Mouse (Mus musculus) MN1 (cell line): ENCODE measurements at regions not wholly inside any gene's neighbourhood (a gene's known extent, or its start where the extent isn't known, plus 50 kb on each side); places are given as distances from the start of the nearest gene placed in this dataset.

Experiments used
- DNase-seq: peaks from one replicate; pipeline ENCODE4 v3.0.0-alpha.2; 2016; ENCODE audit warnings: low spot score

GRCm38 (mm10) chr2:147813516-147813915 lies 233.3 kb downstream of the Foxa2 start:
- no peak for DNase-seq

GRCm38 (mm10) chr2:147808036-147808675 lies 238.6 kb downstream of the Foxa2 start:
- no peak for DNase-seq

GRCm38 (mm10) chr2:147803102-147803501 lies 243.7 kb downstream of the Foxa2 start:
- DNase-seq: no peak

- DNase-seq: no peak
Observed at GRCm38 (mm10) chr2:147791434-147791833, 255.3 kb downstream of the Foxa2 start.

- DNase-seq: no peak
Observed at GRCm38 (mm10) chr2:147789877-147790276, 256.9 kb downstream of the Foxa2 start.

GRCm38 (mm10) chr2:147789268-147789667 lies 257.5 kb downstream of the Foxa2 start:
- peak; percentile 21 for DNase-seq

- DNase-seq: no peak
Observed at GRCm38 (mm10) chr2:147788001-147788400, 258.8 kb downstream of the Foxa2 start.

GRCm38 (mm10) chr2:147782496-147782895 lies 264.3 kb downstream of the Foxa2 start:
- no peak for DNase-seq

GRCm38 (mm10) chr2:147776316-147776715 lies 270.5 kb downstream of the Foxa2 start:
- DNase-seq: no peak

- no peak for DNase-seq
Observed at GRCm38 (mm10) chr2:147772579-147772978, 274.2 kb downstream of the Foxa2 start.

- no peak for DNase-seq
Observed at GRCm38 (mm10) chr2:147753089-147753488, 293.7 kb downstream of the Foxa2 start.

GRCm38 (mm10) chr2:147751831-147752230 lies 294.9 kb downstream of the Foxa2 start:
- no peak for DNase-seq

GRCm38 (mm10) chr2:147748006-147748405 lies 298.8 kb downstream of the Foxa2 start:
- no peak for DNase-seq

- DNase-seq: peak; percentile 24
Observed at GRCm38 (mm10) chr2:147743908-147744307, 302.9 kb downstream of the Foxa2 start.

- DNase-seq: peak; percentile 54
Observed at GRCm38 (mm10) chr2:147738307-147738872, 308.4 kb downstream of the Foxa2 start.

- no peak for DNase-seq
Observed at GRCm38 (mm10) chr2:147727396-147727795, 319.4 kb downstream of the Foxa2 start.

- DNase-seq: no peak
Observed at GRCm38 (mm10) chr2:147718936-147719335, 327.8 kb downstream of the Foxa2 start.

GRCm38 (mm10) chr2:147717484-147717947 lies 329.3 kb downstream of the Foxa2 start:
- DNase-seq: no peak

- DNase-seq: no peak
Observed at GRCm38 (mm10) chr2:147715791-147716190, 331.0 kb downstream of the Foxa2 start.

- no peak for DNase-seq
Observed at GRCm38 (mm10) chr2:147710593-147711265, 336.0 kb downstream of the Foxa2 start.

GRCm38 (mm10) chr2:147709799-147710198 lies 337.0 kb downstream of the Foxa2 start:
- no peak for DNase-seq

- DNase-seq: no peak
Observed at GRCm38 (mm10) chr2:147707156-147707555, 339.6 kb downstream of the Foxa2 start.

- no peak for DNase-seq
Observed at GRCm38 (mm10) chr2:147703981-147704380, 342.3 kb downstream of the Pax1 start.
